Mouse (Mus musculus): ENCODE results near the gene Dbx1.

GRCm38 (mm10) chr7:49582551-49582950, 54.1 kb downstream of the Dbx1 start:
- TF ChIP-seq ZNF384 (IDR thresholded peaks at IDR 0.05; ENCODE audit: low read depth, low read length) (no peak), ZC3H11A (IDR thresholded peaks at IDR 0.05; ENCODE audit: borderline replicate concordance, low read depth, low read length) (no peak)
